Mouse (Mus musculus): ENCODE measurements around the gene Zfp689. TPM values are rescaled to one million over a fixed set of nuclear protein-coding genes. Genes with fewer than 3 reads are reported as not detected.
"Not testable (repeated sequence)": the region's sequence is repeated elsewhere in the genome, so short reads cannot be mapped to it uniquely, and the experiment has no call there.

The Zfp689 gene
- total RNA-seq, 2 experiments from 2014 or later = 0.69 to 0.87 TPM

DNA sequence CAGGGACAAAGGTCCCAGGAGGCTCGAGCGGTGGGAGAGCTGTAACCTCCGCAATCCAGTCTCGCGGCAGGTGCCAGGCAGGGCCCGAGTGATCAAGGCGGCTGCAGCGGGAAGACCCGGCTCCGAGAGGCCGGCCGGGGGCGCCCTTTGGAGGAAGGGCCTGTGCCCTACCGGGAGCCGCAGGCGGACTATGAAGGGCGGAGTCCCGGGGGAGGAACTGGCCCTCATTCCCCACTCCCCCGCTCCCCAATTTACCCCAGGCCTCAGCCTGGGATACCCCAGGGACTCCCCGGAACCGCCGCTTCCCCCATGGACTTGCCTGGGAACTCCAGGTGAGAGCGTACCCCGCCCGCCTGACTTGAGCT lies 22.7 kb upstream of the Zfp689 start:
- intact Hi-C loops (cut with DNase I) = loop anchor here (5.0 kb wide), 1 partner anchor 124 kb away; the partner anchor contains the start of gene Zfp768
- no peak for DNase-seq

GRCm38 (mm10) chr7:127470743-127471645 lies 22.0 kb upstream of the Zfp689 start:
- peak; percentile 80 to 90 for DNase-seq
- intact Hi-C loops (cut with DNase I) = loop anchor here (5.0 kb wide), 1 partner anchor 124 kb away; the partner anchor contains the start of gene Zfp768

- no peak for DNase-seq
- intact Hi-C loops (cut with DNase I) = loop anchor here (5.0 kb wide), 1 partner anchor 123 kb away; the partner anchor contains the start of gene Zfp768
Measured at GRCm38 (mm10) chr7:127470011-127470715, 21.2 kb upstream of the Zfp689 start.

GRCm38 (mm10) chr7:127466606-127467005 lies 17.6 kb upstream of the Zfp689 start:
- peak in 1 of 2 experiments; percentile 2 for DNase-seq

DNA sequence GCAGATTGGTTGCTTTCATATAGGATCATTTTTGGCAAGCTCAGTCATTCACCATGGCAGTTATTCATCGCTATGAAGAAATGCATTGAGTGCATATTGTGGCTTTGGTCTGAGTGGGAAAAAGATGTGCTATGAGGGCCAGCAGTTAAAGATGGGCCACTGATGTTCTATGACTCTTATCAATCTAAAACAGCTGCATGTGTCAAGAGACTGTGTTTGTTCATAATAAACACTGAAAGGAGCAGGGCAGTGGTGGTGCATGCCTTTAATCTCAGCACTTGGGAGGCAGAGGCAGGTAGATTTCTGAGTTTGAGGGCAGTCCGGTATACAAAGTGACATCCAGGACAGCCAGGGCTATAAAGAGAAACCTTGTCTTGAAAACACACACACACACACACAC lies 16.7 kb upstream of the Zfp689 start:
- DNase-seq; intact Hi-C loops (cut with DNase I): not testable (repeated sequence)

More at GRCm38 (mm10) chr7:127466606-127467005, 17.6 kb upstream of the Zfp689 start:
- intact Hi-C loops (cut with DNase I) = no loop called here

DNA sequence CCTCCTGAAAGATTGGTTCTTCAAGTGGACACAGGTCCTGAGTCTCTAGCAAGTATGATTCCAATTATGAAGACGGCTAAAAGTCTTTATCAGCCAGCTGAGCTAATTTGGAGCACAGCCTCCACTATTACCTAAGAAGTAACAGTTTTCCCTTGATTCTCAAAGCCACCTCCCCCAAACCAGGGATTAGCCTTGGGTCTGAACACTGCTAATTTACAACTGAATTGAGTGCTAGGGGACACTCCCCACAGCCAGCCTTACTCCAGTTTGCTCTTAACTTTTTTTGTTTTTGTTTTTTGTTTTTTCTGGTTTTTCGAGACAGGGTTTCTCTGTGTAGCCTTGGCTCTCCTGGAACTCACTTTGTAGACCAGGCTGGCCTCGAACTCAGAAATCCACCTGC lies 16.2 kb upstream of the Zfp689 start:
- intact Hi-C loops (cut with DNase I) = no loop called here
- no peak for DNase-seq

DNA sequence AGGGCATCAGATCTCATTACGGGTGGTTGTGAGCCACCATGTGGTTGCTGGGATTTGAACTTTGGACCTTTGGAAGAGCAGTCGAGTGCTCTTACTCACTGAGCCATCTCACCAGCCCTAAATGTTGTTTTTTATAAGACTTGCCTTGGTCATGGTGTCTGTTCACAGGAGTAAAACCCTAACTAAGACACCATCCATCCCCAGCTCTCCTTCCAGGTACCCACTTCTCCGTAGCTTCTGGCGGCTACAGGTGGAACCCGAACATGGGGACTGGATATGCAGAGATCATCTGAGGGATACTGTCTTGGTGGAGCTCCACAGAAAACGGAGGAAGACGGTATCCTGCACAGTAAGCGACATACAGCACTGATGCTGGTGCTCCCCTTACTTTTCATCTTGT lies 10.4 kb upstream of the Zfp689 start, which contains the start of gene Prr14:
TSS of gene Prr14 (plus strand) at position 301 of the 400 bp plus-strand sequence.
- intact Hi-C loops (cut with DNase I); DNase-seq: not testable (repeated sequence)

DNA sequence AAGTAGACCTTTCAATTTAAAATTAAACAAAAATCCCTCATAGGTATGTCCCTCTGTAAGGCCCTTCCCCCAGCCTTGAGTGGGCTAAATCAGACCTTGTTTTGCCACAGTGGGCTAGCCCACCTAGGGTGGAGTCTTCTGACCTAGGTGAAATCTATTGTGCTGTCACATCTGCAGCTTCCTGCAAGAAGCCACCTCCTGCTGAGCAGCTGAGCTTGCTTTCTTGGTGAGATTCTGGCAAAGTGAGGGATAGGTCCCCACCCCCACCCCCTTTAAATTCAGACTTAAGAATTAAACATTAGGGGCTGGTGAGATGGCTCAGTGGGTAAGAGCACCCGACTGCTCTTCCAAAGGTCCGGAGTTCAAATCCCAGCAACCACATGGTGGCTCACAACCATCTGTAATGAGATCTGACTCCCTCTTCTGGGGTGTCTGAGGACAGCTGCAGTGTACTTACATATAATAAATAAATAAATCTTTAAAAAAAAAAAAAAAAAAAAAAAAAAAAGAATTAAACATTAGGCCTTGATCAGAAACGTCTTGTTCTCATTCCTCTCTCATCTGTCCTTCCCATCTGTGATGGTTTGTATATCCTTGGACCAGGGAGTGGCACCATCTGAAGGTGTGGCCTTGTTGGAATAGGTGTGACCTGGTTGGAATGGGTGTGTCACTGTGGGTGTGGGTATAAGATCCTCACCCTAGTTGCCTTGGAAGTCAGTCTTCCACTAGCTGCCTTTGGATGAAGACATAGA lies 9.6 kb upstream of the Zfp689 start:
- intact Hi-C loops (cut with DNase I) = not testable (repeated sequence)

GRCm38 (mm10) chr7:127454905-127455304 lies 5.9 kb upstream of the Zfp689 start:
- intact Hi-C loops (cut with DNase I) = no loop called here
- DNase-seq = no peak

More for the DNA sequence above, 9.6 kb upstream of the Zfp689 start:
- not testable (repeated sequence) for DNase-seq

DNA sequence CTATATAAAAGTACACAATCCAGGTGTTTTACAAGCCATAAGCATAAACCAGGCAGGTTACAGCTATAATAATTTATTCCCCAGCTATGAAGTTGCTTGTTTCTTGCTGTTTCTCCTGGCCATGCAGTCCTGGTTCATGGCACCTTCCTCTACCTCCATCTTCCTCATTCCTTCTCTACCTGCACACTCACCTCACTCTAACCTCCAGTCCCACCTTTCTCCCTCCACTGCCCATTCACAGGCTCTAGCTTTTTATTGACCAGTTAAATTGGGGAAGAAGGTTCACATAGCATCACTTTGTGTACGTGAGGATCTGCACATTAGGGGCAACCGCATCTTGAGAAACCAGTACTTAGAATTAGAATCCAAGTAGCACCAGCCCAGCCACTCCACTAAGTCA lies 4.1 kb upstream of the Zfp689 start:
- intact Hi-C loops (cut with DNase I) = no loop called here
- DNase-seq = no peak

DNA sequence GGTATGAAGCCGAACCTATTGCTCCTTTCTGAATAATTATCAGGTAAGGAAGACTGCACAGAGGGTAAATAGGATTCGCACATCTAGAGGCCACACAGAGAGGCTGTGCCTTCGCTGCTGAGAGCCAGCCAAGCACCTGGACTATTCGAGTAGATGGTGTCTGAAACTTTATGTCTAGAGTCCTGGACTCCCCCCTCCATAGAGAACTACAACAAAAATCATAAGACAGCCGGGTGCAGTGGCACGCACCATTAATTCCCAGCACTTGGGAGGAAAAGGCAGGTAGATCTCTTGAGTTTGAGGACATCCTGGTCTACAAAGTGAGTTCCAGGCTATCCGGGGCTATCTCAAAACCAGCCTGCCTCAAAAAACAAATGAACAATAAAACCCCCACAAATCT lies 1.0 kb upstream of the Zfp689 start:
- no peak for DNase-seq
- intact Hi-C loops (cut with DNase I) = no loop called here

GRCm38 (mm10) chr7:127443976-127444375 lies 5.0 kb downstream of the Zfp689 start:
- intact Hi-C loops (cut with DNase I) = no loop called here

DNA sequence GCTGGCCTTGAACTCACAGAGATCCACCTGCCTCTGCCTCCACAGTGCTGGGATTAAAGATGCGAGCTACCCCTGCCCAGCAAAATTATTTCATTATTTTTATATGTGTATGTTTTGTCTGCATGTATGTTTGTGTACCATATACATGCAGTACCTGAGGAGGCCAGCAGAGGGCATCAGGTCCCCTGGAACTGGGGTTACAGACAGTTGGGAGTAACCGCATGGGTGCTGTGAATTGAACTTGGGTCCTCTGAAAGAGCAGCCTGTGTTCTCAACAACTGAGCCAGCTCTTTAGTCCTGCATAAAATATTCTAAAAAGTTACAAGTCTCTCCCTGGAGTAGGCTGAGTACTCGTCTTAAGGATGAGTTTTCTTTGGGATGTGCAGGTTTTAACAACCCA lies 11.2 kb downstream of the Zfp689 start:
- intact Hi-C loops (cut with DNase I) = no loop called here
- DNase-seq = no peak

More at GRCm38 (mm10) chr7:127443976-127444375, 5.0 kb downstream of the Zfp689 start:
- DNase-seq = no peak

GRCm38 (mm10) chr7:127435206-127435605 lies 13.8 kb downstream of the Zfp689 start:
- no peak for DNase-seq
- intact Hi-C loops (cut with DNase I) = no loop called here

DNA sequence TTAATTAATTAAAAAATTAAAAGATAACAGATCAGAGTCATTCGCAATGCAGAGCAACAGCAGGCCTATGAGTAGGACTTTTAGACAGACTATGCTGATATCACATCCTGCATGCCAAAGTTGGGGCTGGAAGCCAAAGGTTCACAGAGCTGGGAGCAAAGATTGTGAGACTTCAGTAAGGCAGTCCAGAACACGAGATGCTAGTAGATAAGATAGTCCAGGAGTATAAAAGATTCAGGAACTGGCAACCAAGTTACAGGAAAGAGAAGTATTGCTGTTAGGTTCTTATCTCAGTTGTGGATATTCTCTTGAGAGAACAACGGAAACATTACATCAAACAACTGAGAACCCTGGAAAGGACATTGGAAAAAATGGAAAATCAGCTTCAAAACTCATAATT lies 22.6 kb downstream of the Zfp689 start:
- intact Hi-C loops (cut with DNase I) = no loop called here
- no peak for DNase-seq

DNA sequence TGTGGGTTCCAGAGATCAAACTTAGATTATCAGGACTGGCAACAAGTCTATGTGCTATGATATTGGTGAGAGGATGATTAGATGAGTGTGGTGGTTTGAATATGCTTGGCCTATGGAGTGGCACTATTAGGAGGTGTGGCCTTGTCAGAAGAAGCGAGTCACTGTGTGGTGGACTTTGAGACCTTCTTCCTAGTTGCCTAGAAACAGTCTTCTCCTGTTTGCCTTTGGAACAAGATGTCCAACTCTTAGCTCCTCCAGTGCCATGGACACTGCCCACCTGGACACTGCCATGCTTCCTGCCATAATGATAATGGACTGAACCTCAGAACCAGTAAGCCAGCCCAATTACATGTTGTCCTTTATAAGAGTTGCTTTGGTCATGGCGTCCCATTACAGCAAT lies 23.0 kb downstream of the Zfp689 start:
- DNase-seq = no peak
- intact Hi-C loops (cut with DNase I) = no loop called here

DNA sequence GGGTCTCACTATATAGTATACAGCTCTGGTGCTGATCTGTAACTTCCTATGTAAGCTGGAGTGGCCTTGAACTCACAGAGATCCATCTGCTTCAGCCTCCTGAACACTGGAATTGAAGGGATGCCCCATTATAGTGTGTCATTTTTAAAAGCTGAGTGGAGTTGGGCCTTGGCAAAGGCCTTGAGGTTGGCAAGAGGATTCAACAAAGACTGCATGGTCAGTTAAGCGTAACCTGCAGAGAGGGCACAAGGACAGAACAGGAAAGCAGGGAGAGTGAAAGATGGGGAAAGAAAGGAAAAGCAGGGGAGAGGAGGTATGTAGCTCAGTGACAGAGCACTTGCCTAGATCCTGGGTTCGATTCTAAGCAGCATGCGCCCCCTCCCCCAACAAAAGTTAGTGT lies 23.7 kb downstream of the Zfp689 start:
- DNase-seq = no peak
- intact Hi-C loops (cut with DNase I) = no loop called here

DNA sequence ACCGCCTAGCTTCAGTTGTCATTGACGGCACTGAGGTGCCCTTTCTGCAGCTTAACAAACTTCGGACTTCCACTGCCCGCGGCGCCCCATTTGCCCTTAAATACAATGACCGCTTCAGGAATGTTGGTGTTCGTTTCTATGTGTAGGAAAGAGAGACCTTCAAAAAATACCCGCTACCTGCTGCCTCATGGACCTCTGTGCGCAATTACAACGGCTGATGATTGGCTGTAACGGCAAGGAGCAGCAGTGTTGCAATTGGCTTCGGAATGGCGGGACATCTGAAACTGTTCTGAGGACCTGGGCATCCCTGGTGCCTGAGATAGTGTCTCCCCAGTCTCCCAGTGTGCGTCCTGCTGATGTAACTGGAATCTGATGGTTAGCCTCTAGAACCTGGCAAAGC lies 26.7 kb downstream of the Zfp689 start:
- intact Hi-C loops (cut with DNase I) = no loop called here
- DNase-seq = no peak

- intact Hi-C loops (cut with DNase I) = no loop called here
- DNase-seq = peak; percentile 91 to 94
Measured at GRCm38 (mm10) chr7:127421388-127422191, 27.4 kb downstream of the Zfp689 start, which contains the start of gene Zfp688. Gene Zfp688, minus strand, starts transcription at chr7:127422068.

GRCm38 (mm10) chr7:127411418-127411817 lies 37.5 kb downstream of the Zfp689 start:
- intact Hi-C loops (cut with DNase I) = no loop called here
- no peak for DNase-seq

Measured in gastrocnemius, postnatal 36 days (tissue).